Mouse (Mus musculus) CH12.LX (cell line): ENCODE data around the gene Myt1l.

Experiments used
- CHD1 ChIP-seq: IDR thresholded peaks from 2 replicates; pipeline ENCODE4 v1.6.1; 2012; ENCODE audit warnings: low read depth, low read length, improper control_type of control experiment, inconsistent platforms
- CTCF ChIP-seq, 2 experiments: IDR thresholded peaks in 1 of 2; conservative IDR thresholded peaks in 1 of 2; 2 replicates each; pipeline ENCODE4 v1.5.1; 2011 to 2012; ENCODE audit warnings: low read depth in 2 of 2, low read length in 2 of 2, improper control_type of control experiment in 1 of 2, inconsistent platforms in 1 of 2, mild to moderate bottlenecking in 1 of 2, moderate library complexity in 1 of 2
- EP300 ChIP-seq: IDR thresholded peaks from 2 replicates; pipeline ENCODE4 v1.6.1; 2011; ENCODE audit warnings: low read length, improper control_type of control experiment
- JUND ChIP-seq: conservative IDR thresholded peaks from 2 replicates; pipeline ENCODE4 v1.6.1; 2011; ENCODE audit warnings: low read depth, low read length, improper control_type of control experiment
- MEF2A ChIP-seq: IDR thresholded peaks from 2 replicates; pipeline ENCODE4 v1.6.1; 2014; ENCODE audit warnings: low read depth, mild to moderate bottlenecking, inconsistent platforms, low read length, improper control_type of control experiment, borderline replicate concordance
- POLR2A ChIP-seq: IDR thresholded peaks from 2 replicates; pipeline ENCODE4 v1.6.1; 2011; ENCODE audit warnings: low read depth, mild to moderate bottlenecking, improper control_type of control experiment, low read length
- SMC3 ChIP-seq: IDR thresholded peaks from 2 replicates; pipeline ENCODE4 v1.6.1; 2011; ENCODE audit warnings: low read depth, low read length, improper control_type of control experiment
- USF2 ChIP-seq: conservative IDR thresholded peaks from 2 replicates; pipeline ENCODE4 v1.6.1; 2011; ENCODE audit warnings: low read depth, low read length, improper control_type of control experiment
- ZNF384 ChIP-seq: IDR thresholded peaks from 2 replicates; pipeline ENCODE4 v1.6.1; 2012; ENCODE audit warnings: low read depth, low read length, improper control_type of control experiment, inconsistent platforms

DNA sequence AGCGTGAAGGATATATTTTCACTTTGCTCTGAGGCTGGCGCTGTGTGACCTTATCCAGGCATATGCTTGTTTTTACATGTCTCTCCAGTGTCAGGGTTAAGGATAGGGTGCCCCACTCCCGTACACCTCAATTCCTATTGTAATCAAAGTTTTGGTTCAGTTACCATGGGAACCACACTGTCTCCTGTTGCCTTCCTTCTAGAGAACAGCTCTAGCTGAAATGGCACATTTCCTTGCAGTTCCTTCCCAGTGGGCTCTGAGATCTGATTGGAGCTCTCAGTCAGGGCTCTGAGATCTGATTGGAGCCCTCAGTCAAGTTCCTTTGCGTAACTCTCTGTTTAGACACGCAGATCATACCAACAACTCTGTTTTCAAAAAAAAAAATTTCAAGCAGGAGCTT is 93.3 kb downstream of the Myt1l start:
- no peak for TF ChIP-seq USF2
- no peak for TF ChIP-seq CHD1
- TF ChIP-seq CTCF (conservative IDR thresholded peaks at IDR 0.05 in 1 of 2, IDR thresholded peaks at IDR 0.05 in 1 of 2; ENCODE audit: low read depth in 2 of 2, low read length in 2 of 2), result no peak
- TF ChIP-seq POLR2A, result no peak
- no peak for TF ChIP-seq EP300
- TF ChIP-seq ZNF384, result no peak
- TF ChIP-seq SMC3, result no peak
- TF ChIP-seq JUND, result no peak
- TF ChIP-seq MEF2A, result no peak
